Mouse (Mus musculus) C2C12 (cell line): ENCODE measurements at regions not wholly inside any gene's neighbourhood (a gene's known extent, or its start where the extent isn't known, plus 50 kb on each side); places are given as distances from the start of the nearest gene placed in this dataset.
A peak's percentile ranks its signal among the peaks of the same experiment; 100 is the strongest.

Experiments
- H3K27me3 ChIP-seq: one replicate; pipeline ENCODE4 v1.6.1; 2011; ENCODE audit not compliant: control insufficient read depth, insufficient read depth, insufficient read length
- H3K36me3 ChIP-seq: one replicate; pipeline ENCODE4 v1.6.1; 2011; ENCODE audit not compliant: control insufficient read depth, insufficient read depth
- H3K4me3 ChIP-seq: one replicate; pipeline ENCODE4 v1.5.1; 2011; ENCODE audit warnings: mild to moderate bottlenecking, control low read depth; ENCODE audit not compliant: poor library complexity, insufficient read depth, severe bottlenecking
- H3K79me2 ChIP-seq: one replicate; pipeline ENCODE4 v1.6.1; 2011; ENCODE audit not compliant: control insufficient read depth, insufficient read depth
- H3K79me3 ChIP-seq: one replicate; pipeline ENCODE4 v1.6.1; 2011; ENCODE audit warnings: low read depth, control low read depth
- H3ac ChIP-seq: one replicate; pipeline ENCODE3; 2011; ENCODE audit warnings: low read depth; ENCODE audit not compliant: control insufficient read depth, insufficient read length
- CEBPB ChIP-seq: IDR thresholded peaks from one replicate; pipeline ENCODE4 v1.6.1; 2011; ENCODE audit warnings: low read depth, mild to moderate bottlenecking, control low read depth, moderate library complexity
- CTCF ChIP-seq: IDR thresholded peaks from one replicate; pipeline ENCODE4 v1.5.1; 2011; ENCODE audit not compliant: control insufficient read depth, insufficient read depth, insufficient read length
- FOSL1 ChIP-seq: IDR thresholded peaks from one replicate; pipeline ENCODE4 v1.8.0; 2011; ENCODE audit warnings: mild to moderate bottlenecking, low read length; ENCODE audit not compliant: poor library complexity, insufficient read depth, severe bottlenecking
- MAX ChIP-seq: IDR thresholded peaks from one replicate; pipeline ENCODE4 v1.6.1; 2011; ENCODE audit warnings: mild to moderate bottlenecking, control low read depth
- MYOD1 ChIP-seq: IDR thresholded peaks from one replicate; pipeline ENCODE4 v1.6.1; 2011; ENCODE audit warnings: low read depth; ENCODE audit not compliant: control insufficient read depth, insufficient read length
- MYOG ChIP-seq: IDR thresholded peaks from one replicate; pipeline ENCODE4 v1.6.1; 2011; ENCODE audit not compliant: control insufficient read depth, insufficient read length; ENCODE audit errors: extremely low read depth
- USF1 ChIP-seq: IDR thresholded peaks from one replicate; pipeline ENCODE4 v1.6.1; 2011; ENCODE audit warnings: low read depth, mild to moderate bottlenecking, control low read depth, moderate library complexity

GRCm38 (mm10) chr12:35831922-35832512, 93.4 kb upstream of the Agr3 start:
- Histone ChIP-seq H3ac (no peak overlapping the region), H3K79me2 (no peaks in the 10 kb centered on the region)

DNA sequence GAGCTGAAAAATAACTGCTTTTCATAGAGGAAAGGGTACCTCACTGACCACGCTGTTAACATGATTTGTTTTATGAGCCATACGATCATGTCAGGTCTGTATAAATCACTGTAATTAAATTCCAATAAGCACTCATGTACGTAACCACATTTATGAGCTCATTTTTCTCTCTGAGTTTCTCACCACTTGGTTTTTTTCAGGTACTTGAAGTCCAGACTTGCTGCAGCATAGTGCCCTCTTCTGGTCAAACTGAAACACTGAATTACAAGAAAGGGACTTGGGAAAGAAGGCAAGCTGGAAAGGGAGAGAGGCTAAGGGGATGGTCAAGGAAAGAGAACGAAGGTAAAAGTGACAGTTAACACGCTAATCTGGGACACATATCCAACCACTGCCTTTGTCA, 94.2 kb upstream of the Agr3 start:
- no peaks in the 10 kb centered on the region for H3K79me3 ChIP-seq
- TF ChIP-seq MAX (peak; percentile 46), CTCF (peak; percentile 40), USF1 (no peak)
- no peaks in the 10 kb centered on the region for H3K79me2 ChIP-seq
- H3K27me3 ChIP-seq: no peaks in the 10 kb centered on the region
- no peak overlapping the region for H3K4me3 ChIP-seq
- no peak overlapping the region for H3ac ChIP-seq
- H3K36me3 ChIP-seq: no peaks in the 10 kb centered on the region

More at GRCm38 (mm10) chr12:35831922-35832512, 93.4 kb upstream of the Agr3 start:
- H3K4me3 ChIP-seq: no peak overlapping the region
- no peaks in the 10 kb centered on the region for H3K27me3 ChIP-seq
- no peak for TF ChIP-seq MAX
- H3K36me3 ChIP-seq: no peaks in the 10 kb centered on the region
- no peaks in the 10 kb centered on the region for H3K79me3 ChIP-seq

- no peak overlapping the region for H3K4me3 ChIP-seq
- H3K36me3 ChIP-seq: no peaks in the 10 kb centered on the region
- no peaks in the 10 kb centered on the region for H3K79me2 ChIP-seq
- H3K79me3 ChIP-seq: no peaks in the 10 kb centered on the region
- no peaks in the 10 kb centered on the region for H3K27me3 ChIP-seq
- no peak overlapping the region for H3ac ChIP-seq
- TF ChIP-seq MYOG: no peak
- TF ChIP-seq USF1: no peak
- no peak for TF ChIP-seq FOSL1
These were observed 97.6 kb upstream of the Agr3 start for GRCm38 (mm10) chr12:35827797-35828196.

GRCm38 (mm10) chr12:35826990-35827389, 98.4 kb upstream of the Agr3 start:
- Histone ChIP-seq H3K79me2 (no peaks in the 10 kb centered on the region), H3K27me3 (no peaks in the 10 kb centered on the region), H3K4me3 (no peak overlapping the region), H3K79me3 (no peaks in the 10 kb centered on the region), H3ac (no peak overlapping the region), H3K36me3 (no peaks in the 10 kb centered on the region)
- no peak for TF ChIP-seq CEBPB
- no peak for TF ChIP-seq USF1
- no peak for TF ChIP-seq CTCF
- no peak for TF ChIP-seq MYOG
- TF ChIP-seq FOSL1: no peak
- TF ChIP-seq MYOD1: no peak
- TF ChIP-seq MAX: no peak

- TF ChIP-seq FOSL1: no peak
- no peak for TF ChIP-seq CEBPB
- TF ChIP-seq USF1: no peak
- no peak for TF ChIP-seq MAX
- TF ChIP-seq MYOD1: no peak
- Histone ChIP-seq H3K79me3 (no peaks in the 10 kb centered on the region), H3ac (no peak overlapping the region), H3K79me2 (no peaks in the 10 kb centered on the region), H3K27me3 (no peaks in the 10 kb centered on the region), H3K36me3 (no peaks in the 10 kb centered on the region), H3K4me3 (no peak overlapping the region)
These were observed 100.8 kb upstream of the Agr3 start for GRCm38 (mm10) chr12:35824587-35824987.

DNA sequence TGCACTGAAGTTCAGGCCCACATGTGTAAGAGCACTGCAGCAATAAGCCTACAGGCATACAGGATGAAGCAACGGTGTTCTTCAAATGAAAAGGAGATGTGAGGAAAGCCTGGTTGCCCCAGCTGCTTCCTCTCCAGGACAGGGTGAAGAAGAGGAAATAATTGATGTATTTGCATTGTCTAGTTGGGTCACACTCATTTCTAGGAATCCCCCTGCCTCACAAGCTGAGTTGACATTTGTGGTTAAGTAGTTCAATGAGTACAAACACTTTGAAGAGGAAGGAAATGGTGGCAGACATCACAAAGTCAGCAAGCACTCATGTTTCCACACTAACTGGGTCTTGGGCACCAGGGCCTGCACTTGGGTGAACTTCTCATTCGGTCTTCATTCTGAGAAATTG, 126.2 kb upstream of the Agr3 start:
- no peak overlapping the region for H3K4me3 ChIP-seq
- no peaks in the 10 kb centered on the region for H3K36me3 ChIP-seq
- TF ChIP-seq MYOG (no peak), MAX (no peak), MYOD1 (no peak), CEBPB (no peak), CTCF (no peak), FOSL1 (no peak), USF1 (no peak)
- H3ac ChIP-seq: no peak overlapping the region
- H3K27me3 ChIP-seq: no peaks in the 10 kb centered on the region
- no peaks in the 10 kb centered on the region for H3K79me2 ChIP-seq
- H3K79me3 ChIP-seq: no peaks in the 10 kb centered on the region

- H3K79me3 ChIP-seq: no peaks in the 10 kb centered on the region
- H3K79me2 ChIP-seq: no peaks in the 10 kb centered on the region
- no peak overlapping the region for H3ac ChIP-seq
- TF ChIP-seq FOSL1: no peak
- TF ChIP-seq CEBPB: no peak
- no peak for TF ChIP-seq MAX
- TF ChIP-seq MYOG: no peak
- TF ChIP-seq CTCF: no peak
- no peak for TF ChIP-seq USF1
- no peak for TF ChIP-seq MYOD1
- H3K4me3 ChIP-seq: no peak overlapping the region
- no peaks in the 10 kb centered on the region for H3K36me3 ChIP-seq
- H3K27me3 ChIP-seq: no peaks in the 10 kb centered on the region
These were observed 150.0 kb upstream of the Agr3 start for GRCm38 (mm10) chr12:35775396-35775795.
